Mouse (Mus musculus): ENCODE data around the gene Arvcf.

- no peak for TF ChIP-seq CTCF (IDR thresholded peaks at IDR 0.05; ENCODE audit: control insufficient read depth, insufficient read depth, insufficient read length)
- no peak for TF ChIP-seq MYOD1 (IDR thresholded peaks at IDR 0.05; ENCODE audit: control insufficient read depth, insufficient read length, low read depth)
Measured at GRCm38 (mm10) chr16:18376297-18376954, 28.4 kb downstream of the Arvcf start.

Measured in C2C12 (cell line).